Mouse (Mus musculus) monocyte, adult 5-6 weeks (primary cell): ENCODE data around the gene Yipf3. TPM values are rescaled to one million over a fixed set of nuclear protein-coding genes. Genes with fewer than 3 reads are reported as not detected.

Experiments
- ATAC-seq: fragments of 153-309, 156-312 bp; replicated peaks from 2 replicates; pipeline ENCODE4 v1.8.0; 2017; ENCODE audit warnings: mild to moderate bottlenecking; ENCODE audit not compliant: low TSS enrichment, insufficient number of reproducible peaks, severe bottlenecking, poor library complexity, low FRiP score
- total RNA-seq: library from RNA; stranded (forward); fragments of 200-1000, 200-491, 200-594 nt; gene quantifications from 3 replicates; pipeline ENCODE4 v1.2.3, GENCODE M21; 2017

Yipf3 gene
- 57.8 to 85.4 TPM (median 76.1 TPM) in 3 replicates for total RNA-seq

GRCm38 (mm10) chr17:46247512-46248188, at the start of gene Yipf3, which contains the start of gene Polr1c:
Gene Yipf3 (plus strand): TSS chr17:46248080.
Gene Polr1c (minus strand): TSS chr17:46248054.
- ATAC-seq = peak; percentile 91

GRCm38 (mm10) chr17:46201151-46201550, 46.7 kb upstream of the Yipf3 start:
- ATAC-seq = no peak

DNA sequence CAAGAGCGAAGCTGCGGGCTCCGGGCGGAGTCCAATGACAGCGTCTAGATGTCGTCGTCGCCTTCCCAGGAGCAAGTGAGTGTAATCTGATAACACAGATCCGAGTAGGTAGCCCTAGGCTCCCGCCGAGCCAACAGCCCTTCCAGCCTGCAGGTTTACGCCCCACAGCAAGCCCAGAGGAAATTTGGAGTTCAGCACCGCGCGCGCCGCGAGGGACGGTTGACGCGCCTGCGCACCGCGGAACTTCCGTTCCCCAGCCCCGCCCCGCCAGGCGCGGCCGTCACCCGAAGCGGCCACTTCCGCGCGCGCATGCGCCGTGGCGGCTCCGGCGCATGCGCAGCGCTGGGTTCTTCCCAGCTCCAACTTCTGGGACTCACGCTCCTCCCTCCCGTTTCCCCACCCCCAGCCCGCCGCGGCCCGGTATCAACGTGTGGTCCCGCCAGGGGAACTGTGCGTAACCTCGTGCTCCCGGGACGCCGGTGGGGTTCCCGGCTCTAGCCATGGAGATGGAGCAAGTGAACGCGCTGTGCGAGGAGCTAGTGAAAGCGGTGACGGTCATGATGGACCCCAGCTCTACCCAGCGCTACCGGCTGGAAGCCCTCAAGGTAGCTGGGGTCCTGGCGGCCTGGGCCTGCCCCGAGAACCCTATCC, 45.3 kb upstream of the Yipf3 start, which contains the start of the genes Polh and Xpo5:
Gene Polh, minus strand, starts transcription at position 225 of the 651 bp plus-strand sequence.
Gene Xpo5, plus strand, starts transcription at position 362 of the 651 bp plus-strand sequence.
- peak; percentile 78 for ATAC-seq

DNA sequence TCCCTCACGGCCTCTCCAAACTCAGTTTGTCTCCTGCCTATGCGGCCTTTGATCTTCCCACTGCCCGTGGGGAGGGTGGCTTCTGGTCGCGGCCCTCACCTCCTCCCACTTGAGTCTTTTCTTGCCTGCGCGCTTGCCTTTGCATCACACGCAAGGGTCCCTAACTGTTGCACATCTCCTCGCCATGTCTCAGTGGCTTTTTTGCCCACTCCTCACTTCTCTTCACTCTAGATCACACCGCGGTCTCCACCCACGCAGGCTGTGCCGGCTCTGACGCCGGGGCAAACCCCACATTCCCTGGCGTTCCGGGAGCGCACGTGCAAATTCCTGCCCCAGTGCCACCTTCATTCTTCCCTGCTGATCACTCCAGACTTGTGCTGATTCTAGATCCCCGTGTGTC, 44.8 kb upstream of the Yipf3 start:
- no peak; the same call in 1 of the 2 replicates for ATAC-seq

DNA sequence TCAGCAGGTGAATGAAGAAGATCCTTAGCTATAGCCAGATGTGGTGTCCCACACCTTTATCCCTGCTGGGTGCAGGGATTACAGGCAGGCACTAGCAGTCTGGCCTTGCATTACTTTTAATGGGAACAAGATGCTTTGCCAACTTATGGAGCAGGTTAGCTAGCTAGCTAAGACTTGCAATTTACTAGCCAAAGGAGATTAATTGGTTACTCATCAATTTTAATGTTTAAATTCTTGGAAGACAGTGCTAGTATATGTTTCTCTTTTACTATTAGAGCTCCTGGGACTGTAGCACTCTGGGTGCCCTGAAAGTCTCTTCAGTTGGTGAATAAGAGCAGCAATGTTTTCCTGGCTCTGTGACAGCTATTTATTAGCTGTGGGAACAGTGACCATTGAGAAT, 41.2 kb upstream of the Yipf3 start:
- ATAC-seq = no peak

- ATAC-seq = no peak
Measured at GRCm38 (mm10) chr17:46210550-46210949, 37.3 kb upstream of the Yipf3 start.

DNA sequence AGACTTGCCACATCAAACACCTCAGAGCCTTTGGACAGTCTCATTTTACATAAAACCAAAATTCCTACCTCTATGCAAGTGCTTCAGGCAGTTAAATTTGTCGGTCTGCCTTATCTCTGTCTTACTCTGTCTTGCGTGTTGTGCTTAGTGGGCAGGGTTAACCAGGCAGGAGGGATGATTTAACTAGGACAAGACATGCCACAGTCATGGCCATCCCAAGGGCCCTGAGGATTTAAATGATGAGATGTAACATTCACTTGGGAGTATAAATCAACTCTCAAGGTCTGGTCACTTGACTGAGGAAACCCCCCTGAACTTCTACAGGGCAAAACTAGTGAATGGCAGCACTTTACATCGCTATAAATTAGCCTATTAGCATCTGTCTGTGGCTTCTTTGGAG, 26.3 kb upstream of the Yipf3 start:
- ATAC-seq = no peak

DNA sequence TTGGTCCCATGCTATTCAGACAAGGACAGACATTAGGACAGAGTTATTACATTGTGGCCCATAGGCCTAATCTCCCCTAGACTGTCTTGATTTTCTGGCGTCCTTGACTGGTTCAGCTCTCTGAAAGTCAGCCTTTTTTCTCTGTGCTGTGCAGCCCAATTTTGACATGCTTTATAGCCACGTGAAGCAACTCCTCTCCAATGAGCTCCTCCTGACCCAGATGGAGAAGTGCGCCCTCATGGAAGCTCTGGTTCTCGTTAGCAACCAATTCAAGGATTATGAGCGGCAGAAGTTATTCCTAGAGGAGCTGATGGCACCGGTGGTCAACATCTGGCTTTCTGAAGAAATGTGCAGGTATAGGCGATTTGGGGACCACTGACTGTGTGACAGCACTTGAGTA, 20.3 kb upstream of the Yipf3 start:
- no peak for ATAC-seq

GRCm38 (mm10) chr17:46236067-46236466, 11.8 kb upstream of the Yipf3 start:
- no peak for ATAC-seq

DNA sequence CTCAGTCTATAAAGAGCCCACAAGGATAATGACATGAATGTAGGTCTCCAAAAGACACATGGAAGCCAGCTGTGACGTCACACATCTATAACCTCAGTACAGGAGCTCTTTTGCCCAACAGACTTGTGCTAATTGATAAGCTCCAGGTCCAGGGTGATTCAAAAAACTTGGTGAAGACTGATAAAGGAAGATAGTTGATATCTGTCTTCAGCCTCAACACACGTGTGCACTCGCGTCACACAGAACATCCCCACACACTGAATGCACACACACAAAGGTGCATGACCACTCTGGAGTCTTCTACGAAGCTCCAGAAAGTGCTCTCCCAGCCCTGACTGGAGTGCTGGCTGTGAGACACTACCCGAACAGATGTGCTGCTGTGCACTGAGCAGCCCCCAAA, 10.8 kb upstream of the Yipf3 start:
- ATAC-seq = no peak

GRCm38 (mm10) chr17:46237480-46237879, 10.4 kb upstream of the Yipf3 start:
- no peak for ATAC-seq

GRCm38 (mm10) chr17:46239516-46240114, 8.3 kb upstream of the Yipf3 start:
- no peak for ATAC-seq

- ATAC-seq = no peak
Measured at GRCm38 (mm10) chr17:46241471-46241870, 6.4 kb upstream of the Yipf3 start.

DNA sequence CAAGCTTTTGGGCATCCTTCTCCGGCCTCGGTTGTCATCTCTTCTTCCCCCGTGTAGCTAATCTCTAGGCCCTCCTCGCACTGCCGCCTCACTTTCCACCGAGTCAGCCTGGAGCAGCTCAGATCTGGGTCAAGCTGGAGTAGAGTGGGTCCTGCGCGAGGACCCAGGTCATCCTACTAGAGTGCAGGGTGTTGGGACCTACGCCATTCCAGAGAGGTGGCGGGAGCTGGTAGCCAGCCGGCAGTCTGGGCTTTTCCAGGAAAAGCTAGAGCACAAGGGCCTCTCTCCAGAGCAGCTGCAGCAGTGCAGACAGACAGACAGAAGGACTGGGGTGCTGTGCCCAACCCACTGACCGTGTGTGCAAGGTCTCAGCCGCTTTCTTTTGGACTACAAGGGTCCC, 5.6 kb upstream of the Yipf3 start:
- no peak for ATAC-seq

DNA sequence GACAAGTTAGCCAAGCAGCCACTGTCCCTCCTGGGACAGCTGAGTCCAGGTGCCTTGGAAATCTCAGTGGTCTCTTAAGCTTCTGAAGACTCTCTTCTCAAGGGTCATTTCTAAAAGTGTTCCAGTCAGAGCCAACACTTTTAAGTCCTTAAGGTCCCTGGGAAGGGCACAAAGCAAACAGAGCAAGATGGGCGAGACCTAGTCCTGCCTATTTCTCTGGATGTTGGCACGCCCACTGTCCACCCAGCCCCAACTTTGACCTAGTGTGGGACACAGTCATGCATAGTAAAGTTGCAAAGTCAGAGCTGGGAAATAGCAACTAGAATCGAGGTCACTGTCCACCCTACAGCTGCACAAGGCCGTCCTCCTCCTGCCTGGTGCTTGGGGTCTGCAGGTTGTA, 4.9 kb upstream of the Yipf3 start:
- no peak for ATAC-seq

DNA sequence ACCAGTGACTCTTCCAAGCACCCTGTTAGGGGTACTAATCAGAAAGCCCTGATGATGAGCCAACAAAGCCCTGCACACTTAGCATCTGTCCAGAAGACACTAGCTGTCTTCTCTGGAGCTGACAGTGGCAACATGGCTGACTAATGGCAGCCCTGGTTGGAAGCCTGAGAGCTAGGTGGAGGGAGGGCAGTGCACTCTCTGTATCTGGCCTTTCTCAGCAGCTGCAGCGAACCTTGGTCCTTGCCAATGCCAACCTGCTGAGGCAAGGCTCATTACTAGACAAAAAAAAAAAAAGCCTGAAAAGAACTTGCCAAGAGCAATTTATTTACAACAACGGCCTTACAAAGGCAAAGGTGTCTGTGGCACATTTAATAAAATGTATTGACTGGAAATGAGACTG, 4.3 kb upstream of the Yipf3 start:
- ATAC-seq = no peak

GRCm38 (mm10) chr17:46244579-46244978, 3.3 kb upstream of the Yipf3 start:
- no peak for ATAC-seq

DNA sequence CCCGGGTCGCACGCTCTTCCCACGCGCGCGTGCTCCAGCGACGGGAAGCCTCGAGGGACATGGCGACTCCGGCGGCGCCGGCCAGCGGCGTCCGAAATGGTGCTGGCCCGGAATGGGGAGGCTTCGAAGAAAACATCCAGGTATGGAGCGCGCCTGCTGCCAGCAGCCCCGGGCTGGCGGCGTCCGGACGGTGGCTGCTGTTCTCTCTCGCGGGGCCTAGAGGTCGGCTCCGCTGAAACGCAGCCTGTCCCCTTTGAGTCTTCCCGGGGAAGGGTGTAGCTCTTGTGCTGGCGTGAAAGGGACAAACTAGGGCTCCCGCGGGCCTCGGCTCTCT, 276 bp downstream of the Yipf3 start:
- no peak for ATAC-seq

DNA sequence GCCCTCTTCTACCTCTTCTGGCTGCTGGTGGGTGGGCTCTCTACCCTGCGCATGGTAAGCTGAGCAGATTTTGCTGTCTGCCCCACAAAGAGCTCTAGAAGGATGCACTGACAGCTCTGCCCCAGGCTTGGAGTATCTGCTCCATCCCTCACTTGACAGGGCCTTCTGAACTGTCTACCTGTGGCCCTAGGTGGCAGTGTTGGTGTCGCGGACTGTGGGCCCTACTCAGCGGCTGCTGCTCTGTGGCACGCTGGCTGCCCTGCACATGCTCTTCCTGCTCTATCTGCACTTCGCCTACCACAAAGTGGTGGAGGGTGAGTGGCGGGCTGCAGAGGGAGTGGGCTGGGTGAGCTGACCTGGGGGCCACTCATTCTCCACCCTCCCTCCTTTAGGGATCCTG, 3.3 kb downstream of the Yipf3 start:
- no peak for ATAC-seq
